Mouse (Mus musculus) ES-E14 (cell line): ENCODE results near the gene Mucl3. TPM values are rescaled to one million over a fixed set of nuclear protein-coding genes. Genes with fewer than 3 reads are reported as not detected.

Experiments used
- DNase-seq: peaks from one replicate; pipeline ENCODE4 v3.0.0-alpha.2; 2013; ENCODE audit warnings: low read depth, low spot score
- H3K27ac ChIP-seq: 2 replicates; pipeline ENCODE4 v1.5.1; 2012; ENCODE audit warnings: low read depth, mild to moderate bottlenecking, low read length, moderate library complexity, mixed read lengths; ENCODE audit not compliant: poor library complexity, insufficient read depth, severe bottlenecking
- H3K36me3 ChIP-seq: 2 replicates; pipeline ENCODE4 v1.6.1; 2012; ENCODE audit warnings: mild to moderate bottlenecking, low read length, moderate library complexity, mixed read lengths; ENCODE audit not compliant: control insufficient read depth, poor library complexity, insufficient read depth, severe bottlenecking
- H3K4me1 ChIP-seq, 2 experiments: fragments of 150-350 bp in 1 of 2; sonication (generic) in 1 of 2; 2 replicates each; pipeline ENCODE4 v1.6.1; 2012; ENCODE audit warnings: low read length in 2 of 2, mild to moderate bottlenecking in 1 of 2, mixed read lengths in 1 of 2; ENCODE audit not compliant: control insufficient read depth in 2 of 2, insufficient read depth in 2 of 2, poor library complexity in 1 of 2
- H3K4me3 ChIP-seq, 2 experiments: fragments of 150-350 bp in 1 of 2; sonication (generic) in 1 of 2; 2 replicates each; pipeline ENCODE4 v1.5.1; 2012; ENCODE audit warnings: low read length in 2 of 2, low read depth in 1 of 2, mild to moderate bottlenecking in 1 of 2, mixed read lengths in 1 of 2; ENCODE audit not compliant: insufficient read depth in 1 of 2, poor library complexity in 1 of 2, severe bottlenecking in 1 of 2
- H3K9ac ChIP-seq: 2 replicates; pipeline ENCODE4 v1.6.1; 2012; ENCODE audit warnings: low read depth, mild to moderate bottlenecking, low read length, mixed read lengths; ENCODE audit not compliant: poor library complexity, insufficient read depth, severe bottlenecking
- H3K9me3 ChIP-seq: fragments of 150-350 bp; sonication (generic); 2 replicates; pipeline ENCODE4 v1.6.1; 2012; ENCODE audit warnings: low read depth, mild to moderate bottlenecking, low read length; ENCODE audit not compliant: control insufficient read depth, insufficient read depth
- CHD2 ChIP-seq: IDR thresholded peaks from 2 replicates; pipeline ENCODE4 v1.6.1; 2014; ENCODE audit warnings: mild to moderate bottlenecking, low read depth, low read length, inconsistent platforms
- HCFC1 ChIP-seq: IDR thresholded peaks from 2 replicates; pipeline ENCODE4 v1.6.1; 2012; ENCODE audit warnings: low read length, inconsistent platforms, borderline replicate concordance; ENCODE audit not compliant: insufficient read depth
- MAFK ChIP-seq: IDR thresholded peaks from 2 replicates; pipeline ENCODE4 v1.6.1; 2014; ENCODE audit warnings: mild to moderate bottlenecking, low read depth, low read length, inconsistent platforms; ENCODE audit not compliant: insufficient read depth
- ZC3H11A ChIP-seq: IDR thresholded peaks from 2 replicates; pipeline ENCODE4 v1.6.1; 2012; ENCODE audit warnings: low read depth, mild to moderate bottlenecking, inconsistent platforms, low read length, borderline replicate concordance
- ZNF384 ChIP-seq: IDR thresholded peaks from 2 replicates; pipeline ENCODE4 v1.6.1; 2012; ENCODE audit warnings: low read depth, low read length, inconsistent platforms
- in situ Hi-C, 2 experiments: fragments of 600-800 bp; cut with MboI; formaldehyde crosslinking; loops; one replicate each; pipeline ENCODE4 v1.15.1; 2025; ENCODE audit warnings: low sequenced_read_pairs in 2 of 2, inconsistent platforms in 1 of 2; ENCODE audit not compliant: unreplicated experiment in 2 of 2
- total RNA-seq: library from RNA; depleted of rRNA; stranded (reverse); fragments of 300-350 nt; gene quantifications from 2 replicates; pipeline ENCODE4 v1.2.3, GENCODE M21; 2012

The Mucl3 gene
- total RNA-seq, 1 experiment = 0.85 TPM

DNA sequence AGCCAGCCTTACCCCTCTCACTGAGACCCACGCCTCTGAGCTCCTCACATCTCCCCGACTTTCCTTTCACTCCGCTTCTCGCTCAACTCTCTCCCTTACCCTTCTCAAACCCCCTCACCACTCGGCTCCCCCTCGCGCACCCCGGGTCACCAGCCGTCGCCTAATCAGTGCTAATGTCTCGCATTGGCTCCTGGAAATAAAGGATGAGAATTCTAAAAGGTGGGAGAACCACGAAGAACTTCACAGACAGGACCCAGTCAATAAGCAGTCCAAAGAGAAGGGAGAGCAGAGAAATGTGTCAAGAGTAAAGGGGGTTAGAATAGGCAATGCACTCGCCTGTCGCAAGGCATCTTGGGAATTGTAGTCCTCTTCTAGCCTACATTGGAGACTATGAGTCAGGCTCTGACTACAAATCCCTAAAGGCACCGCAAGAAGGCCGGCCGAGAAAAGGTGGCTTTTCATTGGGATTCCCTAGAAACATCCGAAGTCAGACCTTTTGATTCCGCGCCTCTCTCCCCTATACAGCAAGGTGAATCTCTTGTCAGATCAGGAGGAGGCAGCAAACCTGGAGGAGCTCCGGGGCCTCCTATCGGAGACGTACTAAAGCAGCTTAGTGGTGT lies 30.0 kb upstream of the Mucl3 start, which contains the start of gene Gtf2h4:
Gtf2h4 (minus strand) TSS at position 324 of the 620 bp plus-strand sequence.
- in situ Hi-C loops = no loop called here
- Histone ChIP-seq H3K9ac (peak within 1 kb of the TSS; percentile 86), H3K27ac (no peak within 1 kb of the TSS), H3K4me1 (no peaks in the 10 kb centered on the region; a peak in 1 of 4 replicates), H3K9me3 (no peaks in the 10 kb centered on the region), H3K4me3 (peak within 1 kb of the TSS; percentile 88 to 89), H3K36me3 (peaks cover 21% of the 10 kb centered on the region; the same call in 1 of the 2 replicates)
- peak; percentile 93 for DNase-seq
- TF ChIP-seq HCFC1 = peak; percentile 95
- peak; percentile 66; the same call in 1 of the 2 replicates for TF ChIP-seq CHD2
- no peak for TF ChIP-seq ZC3H11A

DNA sequence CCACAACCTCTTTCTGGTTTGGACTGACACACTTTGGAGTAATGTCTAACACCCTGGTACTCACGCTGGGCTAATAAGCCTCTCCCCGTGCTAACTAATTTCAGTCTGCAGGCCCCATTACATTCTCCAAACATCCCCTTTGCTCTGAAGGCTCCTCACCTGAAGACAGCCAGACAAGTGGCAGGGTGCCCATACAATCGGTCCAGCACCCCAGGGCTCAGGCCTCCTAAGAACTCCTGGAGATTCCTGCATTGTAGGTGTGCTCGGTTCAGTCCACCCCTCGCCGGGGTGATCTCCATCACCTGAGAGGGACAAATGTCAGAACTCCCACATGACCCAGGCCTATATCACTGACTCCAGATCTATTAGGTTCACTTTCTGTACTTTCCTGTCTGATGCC lies 29.0 kb upstream of the Mucl3 start:
- no peaks in the 10 kb centered on the region; a peak in 1 of 4 replicates for H3K4me1 ChIP-seq
- no peak overlapping the region for H3K27ac ChIP-seq
- H3K4me3 ChIP-seq = 0 out of 4 replicates have a peak overlapping the region, but pooled peaks of 1 of the 2 experiments have one; percentile 88
- in situ Hi-C loops = no loop called here
- no peak for TF ChIP-seq ZNF384
- TF ChIP-seq HCFC1 = no peak
- TF ChIP-seq ZC3H11A = no peak
- TF ChIP-seq MAFK = no peak
- TF ChIP-seq CHD2 = no peak
- H3K9ac ChIP-seq = no peak overlapping the region
- no peak for DNase-seq
- H3K36me3 ChIP-seq = peaks cover 23% of the 10 kb centered on the region; the same call in 1 of the 2 replicates
- H3K9me3 ChIP-seq = no peaks in the 10 kb centered on the region

DNA sequence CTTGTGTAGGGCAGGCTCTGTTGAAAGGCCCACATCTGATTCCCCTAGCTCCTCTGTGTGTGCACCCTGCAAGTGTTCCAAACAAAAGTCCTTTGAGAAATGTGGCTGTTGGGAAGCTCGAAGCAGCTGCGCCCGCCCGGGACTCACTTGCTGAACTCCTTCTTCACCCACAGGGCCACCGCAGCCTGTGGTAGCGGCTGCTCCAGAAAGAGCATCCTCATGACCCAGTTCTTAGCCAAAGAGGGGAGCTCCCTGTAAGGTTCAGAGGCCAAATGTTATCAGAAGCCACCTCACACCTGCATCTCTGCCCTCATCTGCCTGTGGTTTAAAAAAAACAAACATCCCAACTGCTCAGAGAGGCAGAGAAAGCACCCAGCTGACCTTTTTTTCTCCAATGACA lies 28.4 kb upstream of the Mucl3 start:
- in situ Hi-C loops = no loop called here
- peaks cover 23% of the 10 kb centered on the region; the same call in 1 of the 2 replicates for H3K36me3 ChIP-seq
- H3K4me3 ChIP-seq = no peak overlapping the region
- DNase-seq = no peak
- no peak overlapping the region for H3K9ac ChIP-seq
- TF ChIP-seq CHD2 = no peak
- TF ChIP-seq ZNF384 = no peak
- no peak overlapping the region for H3K27ac ChIP-seq
- no peaks in the 10 kb centered on the region for H3K9me3 ChIP-seq
- H3K4me1 ChIP-seq = no peaks in the 10 kb centered on the region; a peak in 1 of 4 replicates

DNA sequence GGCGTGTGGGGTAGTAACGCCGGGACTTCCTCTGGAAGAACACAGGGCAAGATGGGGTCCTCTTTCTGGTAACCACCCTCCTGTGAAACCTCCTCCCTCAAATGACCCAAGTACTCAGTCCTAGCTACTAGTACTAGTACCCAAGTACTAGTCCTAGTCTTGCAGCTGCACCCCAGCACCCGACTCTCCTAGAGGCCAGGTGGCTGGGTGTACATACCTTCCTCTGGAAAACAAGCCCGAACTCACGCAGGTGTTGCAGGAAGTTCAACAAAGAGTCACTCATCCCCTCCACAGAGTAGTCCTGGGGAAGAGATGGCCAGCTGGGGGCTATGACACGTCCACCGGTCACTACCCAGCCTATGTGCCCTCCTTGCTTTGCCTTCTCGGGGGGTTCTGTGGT lies 26.2 kb upstream of the Mucl3 start:
- Histone ChIP-seq H3K36me3 (peaks cover 26% of the 10 kb centered on the region; the same call in 1 of the 2 replicates), H3K9ac (no peak overlapping the region; the same call in 1 of the 2 replicates), H3K4me3 (no peak overlapping the region), H3K9me3 (no peaks in the 10 kb centered on the region), H3K4me1 (peaks cover 0 to 9% of the 10 kb centered on the region in 2 experiments; a peak in 1 of 4 replicates), H3K27ac (no peak overlapping the region)
- no peak for DNase-seq
- no peak for TF ChIP-seq ZC3H11A
- no peak for TF ChIP-seq CHD2
- no peak for TF ChIP-seq HCFC1
- in situ Hi-C loops = no loop called here
